Mouse (Mus musculus): Measurements from ENCODE around the gene Letm1. TPM values are rescaled to one million over a fixed set of nuclear protein-coding genes. Genes with fewer than 3 reads are reported as not detected.

Letm1 gene
- total RNA-seq, 2 experiments from 2014 or later = 98.0 to 103 TPM

- intact Hi-C loops (cut with DNase I) = no loop called here
- Histone ChIP-seq H3K4me3 (no peak overlapping the region), H3K27ac (no peak overlapping the region)
- TF ChIP-seq CTCF (IDR thresholded peaks at IDR 0.05) = no peak
- no peak for DNase-seq (ENCODE audit: extremely low spot score in 1 of 2, low spot score in 2 of 2)
Measured at GRCm38 (mm10) chr5:33818104-33818503, 35.5 kb upstream of the Letm1 start.

- Histone ChIP-seq H3K27ac (no peak overlapping the region), H3K4me3 (no peak overlapping the region)
- DNase-seq (ENCODE audit: extremely low spot score in 1 of 2, low spot score in 2 of 2) = no peak
- no peak for TF ChIP-seq CTCF (IDR thresholded peaks at IDR 0.05)
- intact Hi-C loops (cut with DNase I) = no loop called here
Measured at GRCm38 (mm10) chr5:33816008-33816725, 33.5 kb upstream of the Letm1 start.

- intact Hi-C loops (cut with DNase I) = no loop called here
- no peak overlapping the region for H3K4me3 ChIP-seq
- DNase-seq (ENCODE audit: extremely low spot score in 1 of 2, low spot score in 2 of 2) = no peak
- TF ChIP-seq CTCF (IDR thresholded peaks at IDR 0.05) = peak; percentile 28
- no peak overlapping the region for H3K27ac ChIP-seq
Measured at GRCm38 (mm10) chr5:33811519-33811918, 28.9 kb upstream of the Letm1 start.

GRCm38 (mm10) chr5:33803337-33803736 lies 20.7 kb upstream of the Letm1 start:
- Histone ChIP-seq H3K4me3 (no peak overlapping the region), H3K27ac (no peak overlapping the region)
- intact Hi-C loops (cut with DNase I) = no loop called here
- DNase-seq (ENCODE audit: extremely low spot score in 1 of 2, low spot score in 2 of 2) = no peak
- TF ChIP-seq CTCF (IDR thresholded peaks at IDR 0.05) = no peak

- no peak for DNase-seq (ENCODE audit: extremely low spot score in 1 of 2, low spot score in 2 of 2)
- TF ChIP-seq CTCF (IDR thresholded peaks at IDR 0.05) = no peak
- no peak overlapping the region for H3K27ac ChIP-seq
- H3K4me3 ChIP-seq = no peak overlapping the region
- intact Hi-C loops (cut with DNase I) = no loop called here
Measured at GRCm38 (mm10) chr5:33791912-33792643, 9.5 kb upstream of the Letm1 start.

- DNase-seq (ENCODE audit: extremely low spot score in 1 of 2, low spot score in 2 of 2) = no peak
- no peak for TF ChIP-seq CTCF (IDR thresholded peaks at IDR 0.05)
- Histone ChIP-seq H3K4me3 (peak overlapping the region; percentile 78), H3K27ac (peak overlapping the region; percentile 92)
- intact Hi-C loops (cut with DNase I) = loop anchor here (1.0 to 2.0 kb wide), 3 partner anchors 36 to 154 kb away; partner anchors contain the start of genes Nelfa, Tacc3 and Tmem129
Measured at GRCm38 (mm10) chr5:33782999-33783390, 378 bp upstream of the Letm1 start.

GRCm38 (mm10) chr5:33781964-33782344 lies 663 bp downstream of the Letm1 start:
- DNase-seq (ENCODE audit: extremely low spot score in 1 of 2, low spot score in 2 of 2) = no peak
- no peak for TF ChIP-seq CTCF (IDR thresholded peaks at IDR 0.05)
- Histone ChIP-seq H3K27ac (peak overlapping the region; percentile 92; the same call in 1 of the 2 replicates), H3K4me3 (peak overlapping the region; percentile 78)
- intact Hi-C loops (cut with DNase I) = loop anchor here (1.0 to 2.0 kb wide), 3 partner anchors 37 to 155 kb away; partner anchors contain the start of genes Nelfa, Tacc3 and Tmem129

GRCm38 (mm10) chr5:33777195-33777594 lies 5.4 kb downstream of the Letm1 start:
- H3K4me3 ChIP-seq = no peak overlapping the region
- intact Hi-C loops (cut with DNase I) = no loop called here
- no peak overlapping the region for H3K27ac ChIP-seq
- no peak for DNase-seq (ENCODE audit: extremely low spot score in 1 of 2, low spot score in 2 of 2)
- no peak for TF ChIP-seq CTCF (IDR thresholded peaks at IDR 0.05)

GRCm38 (mm10) chr5:33743481-33743880 lies 39.1 kb downstream of the Letm1 start:
- no peak for DNase-seq (ENCODE audit: extremely low spot score in 1 of 2, low spot score in 2 of 2)
- no peak for TF ChIP-seq CTCF (IDR thresholded peaks at IDR 0.05)
- no peak overlapping the region for H3K4me3 ChIP-seq
- intact Hi-C loops (cut with DNase I) = no loop called here
- no peak overlapping the region for H3K27ac ChIP-seq

GRCm38 (mm10) chr5:33740548-33740947 lies 42.1 kb downstream of the Letm1 start:
- no peak for TF ChIP-seq CTCF (IDR thresholded peaks at IDR 0.05)
- H3K4me3 ChIP-seq = no peak overlapping the region
- intact Hi-C loops (cut with DNase I) = no loop called here
- no peak for DNase-seq (ENCODE audit: extremely low spot score in 1 of 2, low spot score in 2 of 2)
- no peak overlapping the region for H3K27ac ChIP-seq

- no peak for DNase-seq (ENCODE audit: extremely low spot score in 1 of 2, low spot score in 2 of 2)
- TF ChIP-seq CTCF (IDR thresholded peaks at IDR 0.05) = no peak
- Histone ChIP-seq H3K27ac (peak overlapping the region; percentile 16; the same call in 1 of the 2 replicates), H3K4me3 (no peak overlapping the region)
- intact Hi-C loops (cut with DNase I) = loop anchor here (1.0 kb wide), 1 partner anchor 54 kb away; no protein-coding TSS in a partner anchor
Measured at GRCm38 (mm10) chr5:33738341-33738740, 44.3 kb downstream of the Letm1 start.

- intact Hi-C loops (cut with DNase I) = loop anchor here (1.0 kb wide), 1 partner anchor 54 kb away; no protein-coding TSS in a partner anchor
- H3K27ac ChIP-seq = peak overlapping the region; percentile 16; the same call in 1 of the 2 replicates
- peak; percentile 94 for TF ChIP-seq CTCF (IDR thresholded peaks at IDR 0.05)
- peak; percentile 59 to 77 for DNase-seq (ENCODE audit: extremely low spot score in 1 of 2, low spot score in 2 of 2)
- no peak overlapping the region for H3K4me3 ChIP-seq
Measured at GRCm38 (mm10) chr5:33737903-33738321, 44.7 kb downstream of the Letm1 start.
